Mouse (Mus musculus): ENCODE measurements around the gene Tpbgl.

DNA sequence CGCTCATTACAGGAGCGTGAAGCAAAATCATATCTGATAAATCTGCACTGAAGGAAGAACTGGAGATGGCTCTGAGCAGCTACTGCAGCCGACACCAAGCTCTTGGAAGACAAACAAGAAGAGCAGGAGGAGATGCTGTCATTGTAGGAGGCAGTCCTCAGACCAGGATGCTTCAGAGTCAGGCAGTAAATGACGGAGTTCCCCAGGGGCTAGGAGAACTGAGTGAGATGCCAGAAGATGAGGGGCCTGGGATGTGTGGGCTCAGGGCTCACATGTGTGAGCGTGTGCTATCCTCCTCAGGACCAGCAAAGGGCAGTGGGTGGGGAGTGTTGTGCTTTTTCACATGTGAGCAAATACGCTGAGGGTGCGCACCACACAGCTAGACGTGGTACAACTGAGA is 46.3 kb upstream of the Tpbgl start:
- TF ChIP-seq CTCF (IDR thresholded peaks at IDR 0.05; ENCODE audit: low read depth) = no peak
- TF ChIP-seq EP300 (IDR thresholded peaks at IDR 0.05; ENCODE audit: low read depth) = no peak

All from heart, postnatal 0 days (tissue).